16 mouse cellular contexts compared by ENCODE assay signal in genomic region chr12:69365757-69366156, GRCm38 (mm10). TPM values are rescaled to one million over a fixed set of nuclear protein-coding genes. Genes with fewer than 3 reads are reported as not detected.
"Had no signal": no experiment of that assay in that cellular context is flagged by ENCODE, and none has a peak within 500 bp of the region (broad histone marks: within the 10 kb centered on the region; RNA-seq: fewer than 3 reads in every experiment).

No protein-coding gene starts in this region.

- H3K4me2 ChIP-seq: lung, embryonic 14.5 days; midbrain, embryonic 11.5 days; midbrain, embryonic 13.5 days; midbrain, embryonic 15.5 days; neural tube, embryonic 12.5 days had no signal

- H3K36me3 ChIP-seq: midbrain, embryonic 13.5 days; midbrain, embryonic 15.5 days; neural tube, embryonic 12.5 days had no signal

- H3K27ac ChIP-seq: midbrain, embryonic 13.5 days; midbrain, embryonic 15.5 days; neural tube, embryonic 12.5 days had no signal

- H3K9me3 ChIP-seq: megakaryocyte, embryonic 14.5 days; midbrain, embryonic 13.5 days; midbrain, embryonic 15.5 days; neural tube, embryonic 12.5 days had no signal

- H3K9ac ChIP-seq: lung, embryonic 14.5 days; midbrain, embryonic 13.5 days; midbrain, embryonic 15.5 days; neural tube, embryonic 12.5 days had no signal

- DNase-seq: lung, adult 18-20 months; lung, embryonic 14.5 days; lung, postnatal 10 days; lung, postnatal 4 days; right cerebral cortex, postnatal 25 days; right cerebral cortex, postnatal 4 days; thymus, adult 18-20 months; thymus, postnatal 36 days had no signal

- ATAC-seq: midbrain, embryonic 13.5 days; midbrain, embryonic 15.5 days had no signal

- H3K27me3 ChIP-seq: megakaryocyte, embryonic 14.5 days; midbrain, embryonic 13.5 days; midbrain, embryonic 15.5 days; neural tube, embryonic 12.5 days had no signal

- H3K4me3 ChIP-seq: megakaryocyte, embryonic 14.5 days; midbrain, embryonic 13.5 days; midbrain, embryonic 15.5 days; neural tube, embryonic 12.5 days had no signal

RNA-seq across cellular contexts. Expression of gene Gm9887, which starts 6.5 kb away (rescaled TPM):
- total RNA-seq: megakaryocyte progenitor cell, adult 5-6 weeks; midbrain, postnatal 0 days; monocyte, adult 5-6 weeks had no signal
